Mouse (Mus musculus) intestine, embryonic 16.5 days (tissue): ENCODE measurements around the gene Fgr. TPM values are rescaled to one million over a fixed set of nuclear protein-coding genes. Genes with fewer than 3 reads are reported as not detected.
A peak's percentile ranks its signal among the peaks of the same experiment; 100 is the strongest.

ENCODE experiments used
- ATAC-seq: fragments of 200-750 bp; cut with Nextera tagmentation; 2 replicates; pipeline ENCODE4 v1.8.0; 2017; ENCODE audit warnings: moderate TSS enrichment, moderate library complexity
- H3K27ac ChIP-seq: fragments of 300-500 bp; sonication (generic); 2 replicates; pipeline ENCODE4 v1.5.1; 2014; ENCODE audit warnings: mild to moderate bottlenecking, low read length
- H3K27me3 ChIP-seq: fragments of 300-500 bp; sonication (generic); replicated peaks from 2 replicates; pipeline ENCODE4 v1.6.1; 2014; ENCODE audit warnings: low read length, control low read depth, mixed read lengths; ENCODE audit not compliant: control insufficient read depth, insufficient read depth
- H3K36me3 ChIP-seq: fragments of 300-500 bp; sonication (generic); 2 replicates; pipeline ENCODE4 v1.6.1; 2014; ENCODE audit warnings: low read length, control low read depth; ENCODE audit not compliant: control insufficient read depth, insufficient read depth
- H3K4me1 ChIP-seq: fragments of 300-500 bp; sonication (generic); 2 replicates; pipeline ENCODE4 v1.6.1; 2014; ENCODE audit warnings: low read length, control low read depth, mixed read lengths; ENCODE audit not compliant: control insufficient read depth, insufficient read depth
- H3K4me2 ChIP-seq: fragments of 300-500 bp; sonication (generic); 2 replicates; pipeline ENCODE4 v1.6.1; 2014; ENCODE audit warnings: low read depth, low read length, control low read depth
- H3K4me3 ChIP-seq: fragments of 300-500 bp; sonication (generic); 2 replicates; pipeline ENCODE4 v1.5.1; 2014; ENCODE audit warnings: mild to moderate bottlenecking, low read length
- H3K9ac ChIP-seq: fragments of 300-500 bp; sonication (generic); 2 replicates; pipeline ENCODE4 v1.6.1; 2014; ENCODE audit warnings: low read depth, low read length
- H3K9me3 ChIP-seq: fragments of 300-500 bp; sonication (generic); 2 replicates; pipeline ENCODE4 v1.6.1; 2016; ENCODE audit warnings: low read length, control low read depth; ENCODE audit not compliant: control insufficient read depth
- WGBS: fragments of 180-500 bp; shearing (Covaris S2); extraction: QIAGEN DNeasy Blood & Tissue Kit; methylation state at CpG from one replicate; pipeline ENCODE4 v1.1.7; 2014; 5-methylcytosine and 5-hydroxymethylcytosine counted together
- polyA plus RNA-seq: library from polyadenylated mRNA; unstranded; fragments of >200 nt; fragmentation: Nextera tagmentation; extraction: Ambion mirVana; gene quantifications from 2 replicates; pipeline ENCODE4 v1.2.1, GENCODE M21; 2015

Fgr gene
- polyA plus RNA-seq, 1 experiment from 2014 or later, result 3.5 TPM

- WGBS, result under 1% methylated on average over 63 of the region's 66 CpGs
Measured at GRCm38 (mm10) chr4:133011028-133011820, 37.3 kb downstream of the Fgr start, which contains the start of gene Ahdc1. Ahdc1 (plus strand) TSS chr4:133011260.

GRCm38 (mm10) chr4:133011821-133012775 lies 38.2 kb downstream of the Fgr start:
- H3K9ac ChIP-seq, result peak overlapping the region; percentile 97
- H3K4me3 ChIP-seq, result peak overlapping the region; percentile 87
- H3K36me3 ChIP-seq, result no peaks in the 10 kb centered on the region
- no peaks in the 10 kb centered on the region for H3K9me3 ChIP-seq
- ATAC-seq, result peak; percentile 15
- peak overlapping the region; percentile 94 for H3K27ac ChIP-seq
- H3K4me2 ChIP-seq, result peak overlapping the region; percentile 78
- WGBS, result under 1% methylated on average over 76 of the region's 84 CpGs
- peaks cover 7% of the 10 kb centered on the region; the same call in 1 of the 2 replicates for H3K27me3 ChIP-seq
- H3K4me1 ChIP-seq, result peaks cover 62% of the 10 kb centered on the region

More at GRCm38 (mm10) chr4:133011028-133011820, 37.3 kb downstream of the Fgr start, which contains the start of gene Ahdc1:
- H3K36me3 ChIP-seq, result no peaks in the 10 kb centered on the region
- no peaks in the 10 kb centered on the region for H3K9me3 ChIP-seq
- H3K4me2 ChIP-seq, result peak within 1 kb of the TSS; percentile 78
- H3K4me3 ChIP-seq, result peak within 1 kb of the TSS; percentile 87
- H3K9ac ChIP-seq, result peak within 1 kb of the TSS; percentile 97
- peak; percentile 84 for ATAC-seq
- peaks cover 53% of the 10 kb centered on the region for H3K4me1 ChIP-seq
- H3K27ac ChIP-seq, result peak within 1 kb of the TSS; percentile 94
- H3K27me3 ChIP-seq, result peaks cover 7% of the 10 kb centered on the region; the same call in 1 of the 2 replicates

GRCm38 (mm10) chr4:133012776-133013265 lies 38.9 kb downstream of the Fgr start:
- peaks cover 7% of the 10 kb centered on the region; the same call in 1 of the 2 replicates for H3K27me3 ChIP-seq
- no peaks in the 10 kb centered on the region for H3K9me3 ChIP-seq
- peak overlapping the region; percentile 94 for H3K27ac ChIP-seq
- H3K4me2 ChIP-seq, result peak overlapping the region; percentile 78
- H3K4me1 ChIP-seq, result peaks cover 62% of the 10 kb centered on the region
- ATAC-seq, result no peak
- no peaks in the 10 kb centered on the region for H3K36me3 ChIP-seq
- H3K4me3 ChIP-seq, result peak overlapping the region; percentile 87
- H3K9ac ChIP-seq, result peak overlapping the region; percentile 97
- under 1% methylated on average over 16 of the region's 17 CpGs for whole genome bisulfite sequencing

- Histone ChIP-seq H3K9me3 (no peaks in the 10 kb centered on the region), H3K4me3 (peak overlapping the region; percentile 87), H3K27ac (peak overlapping the region; percentile 94), H3K4me2 (peak overlapping the region; percentile 78), H3K4me1 (peaks cover 56% of the 10 kb centered on the region), H3K9ac (peak overlapping the region; percentile 97), H3K27me3 (peaks cover 7% of the 10 kb centered on the region; the same call in 1 of the 2 replicates), H3K36me3 (no peaks in the 10 kb centered on the region)
- ATAC-seq, result no peak
- 6% methylated on average over 17 of the region's 18 CpGs for WGBS
Measured at GRCm38 (mm10) chr4:133013266-133013891, 39.5 kb downstream of the Fgr start.

- WGBS, result 32% methylated on average over 5 of the region's 5 CpGs
- H3K27ac ChIP-seq, result peak overlapping the region; percentile 7; the same call in 1 of the 2 replicates
- H3K4me3 ChIP-seq, result peak overlapping the region; percentile 87; the same call in 1 of the 2 replicates
- no peak overlapping the region; the same call in 1 of the 2 replicates for H3K9ac ChIP-seq
- H3K9me3 ChIP-seq, result no peaks in the 10 kb centered on the region
- H3K27me3 ChIP-seq, result peaks cover 7% of the 10 kb centered on the region; the same call in 1 of the 2 replicates
- no peak for ATAC-seq
- peak overlapping the region; percentile 78 for H3K4me2 ChIP-seq
- H3K4me1 ChIP-seq, result peaks cover 56% of the 10 kb centered on the region
- H3K36me3 ChIP-seq, result no peaks in the 10 kb centered on the region
Measured at GRCm38 (mm10) chr4:133014088-133014487, 40.2 kb downstream of the Fgr start.

- Histone ChIP-seq H3K27me3 (peaks cover under 1% of the 10 kb centered on the region; the same call in 1 of the 2 replicates), H3K4me3 (no peak overlapping the region), H3K36me3 (no peaks in the 10 kb centered on the region), H3K9ac (peak overlapping the region; percentile 21; the same call in 1 of the 2 replicates), H3K4me2 (no peak overlapping the region), H3K27ac (peak overlapping the region; percentile 55), H3K4me1 (peaks cover 58% of the 10 kb centered on the region), H3K9me3 (no peaks in the 10 kb centered on the region)
- 49% methylated on average over 10 of the region's 10 CpGs for WGBS
- no peak for ATAC-seq
Measured at GRCm38 (mm10) chr4:133014896-133015709, 41.2 kb downstream of the Fgr start.

- Histone ChIP-seq H3K9ac (peak overlapping the region; percentile 50), H3K27ac (peak overlapping the region; percentile 55), H3K4me3 (peak overlapping the region; percentile 15; the same call in 1 of the 2 replicates), H3K9me3 (no peaks in the 10 kb centered on the region), H3K27me3 (no peaks in the 10 kb centered on the region), H3K36me3 (no peaks in the 10 kb centered on the region), H3K4me1 (peaks cover 60% of the 10 kb centered on the region), H3K4me2 (peak overlapping the region; percentile 20; the same call in 1 of the 2 replicates)
- 0 out of 2 replicates have a peak, but pooled peaks have one; percentile 3 for ATAC-seq
- 33% methylated on average over 9 of the region's 9 CpGs for WGBS
Measured at GRCm38 (mm10) chr4:133015710-133016651, 42.1 kb downstream of the Fgr start.
